Mouse (Mus musculus) limb, embryonic 12.5 days (tissue): ENCODE results near the gene Dgkz. TPM values are rescaled to one million over a fixed set of nuclear protein-coding genes. Genes with fewer than 3 reads are reported as not detected.

Experiments used
- ATAC-seq: fragments of 200-750 bp; cut with Nextera tagmentation; 2 replicates; pipeline ENCODE4 v1.8.0; 2017; ENCODE audit warnings: low read depth, moderate TSS enrichment; ENCODE audit not compliant: insufficient number of reproducible peaks, insufficient read depth, low FRiP score, low TSS enrichment
- H3K27ac ChIP-seq: fragments of 300-500 bp; sonication (generic); 2 replicates; pipeline ENCODE4 v1.5.1; 2016; ENCODE audit warnings: mild to moderate bottlenecking, moderate library complexity
- H3K27me3 ChIP-seq: fragments of 300-500 bp; sonication (generic); 2 replicates; pipeline ENCODE4 v1.6.1; 2016; ENCODE audit warnings: mild to moderate bottlenecking, moderate library complexity
- H3K36me3 ChIP-seq: fragments of 300-500 bp; sonication (generic); 2 replicates; pipeline ENCODE4 v1.6.1; 2016; ENCODE audit warnings: mild to moderate bottlenecking, moderate library complexity
- H3K4me1 ChIP-seq: fragments of 300-500 bp; sonication (generic); replicated peaks from 2 replicates; pipeline ENCODE4 v1.6.1; 2016
- H3K4me2 ChIP-seq: fragments of 300-500 bp; sonication (generic); 2 replicates; pipeline ENCODE4 v1.6.1; 2016; ENCODE audit warnings: mild to moderate bottlenecking, moderate library complexity
- H3K4me3 ChIP-seq: fragments of 300-500 bp; sonication (generic); replicated peaks from 2 replicates; pipeline ENCODE4 v1.5.1; 2016; ENCODE audit warnings: mild to moderate bottlenecking
- H3K9ac ChIP-seq: fragments of 300-500 bp; sonication (generic); replicated peaks from 2 replicates; pipeline ENCODE4 v1.6.1; 2016; ENCODE audit warnings: mild to moderate bottlenecking, moderate library complexity
- H3K9me3 ChIP-seq: fragments of 300-500 bp; sonication (generic); 2 replicates; pipeline ENCODE4 v1.6.1; 2016; ENCODE audit warnings: mild to moderate bottlenecking, moderate library complexity
- WGBS: fragments of 180-500 bp; shearing (Covaris S2); methylation state at CpG from one replicate; pipeline ENCODE4 v1.1.7; 2016; 5-methylcytosine and 5-hydroxymethylcytosine counted together
- polyA plus RNA-seq: library from polyadenylated mRNA; unstranded; fragments of >200 nt; fragmentation: Nextera tagmentation; extraction: Ambion mirVana; gene quantifications from 2 replicates; pipeline ENCODE4 v1.2.1, GENCODE M21; 2016

The Dgkz gene
- polyA plus RNA-seq, 1 experiment from 2014 or later, result 33.7 TPM

GRCm38 (mm10) chr2:91912616-91913015 is 63.0 kb downstream of the Dgkz start:
- Histone ChIP-seq H3K4me2 (no peak overlapping the region), H3K4me1 (no peaks in the 10 kb centered on the region), H3K9me3 (no peaks in the 10 kb centered on the region), H3K4me3 (no peak overlapping the region), H3K36me3 (peaks cover 96% of the 10 kb centered on the region), H3K9ac (no peak overlapping the region), H3K27me3 (no peaks in the 10 kb centered on the region), H3K27ac (no peak overlapping the region)
- no peak for ATAC-seq
- WGBS, result 69% methylated on average over 3 of the region's 3 CpGs

- no peaks in the 10 kb centered on the region for H3K4me1 ChIP-seq
- H3K36me3 ChIP-seq, result peaks cover 69% of the 10 kb centered on the region
- H3K4me3 ChIP-seq, result no peak overlapping the region
- H3K4me2 ChIP-seq, result no peak overlapping the region
- no peak for ATAC-seq
- no peaks in the 10 kb centered on the region for H3K27me3 ChIP-seq
- no peak overlapping the region for H3K27ac ChIP-seq
- WGBS, result 95% methylated on average over 2 of the region's 2 CpGs
- H3K9me3 ChIP-seq, result no peaks in the 10 kb centered on the region
- H3K9ac ChIP-seq, result no peak overlapping the region
These were observed 69.5 kb downstream of the Dgkz start for GRCm38 (mm10) chr2:91906141-91906540.

- Histone ChIP-seq H3K9ac (no peak overlapping the region), H3K4me3 (no peak overlapping the region), H3K4me2 (no peak overlapping the region), H3K27ac (no peak overlapping the region), H3K36me3 (peaks cover 64% of the 10 kb centered on the region), H3K9me3 (no peaks in the 10 kb centered on the region), H3K27me3 (no peaks in the 10 kb centered on the region), H3K4me1 (no peaks in the 10 kb centered on the region)
- 78% methylated on average over 5 of the region's 5 CpGs for WGBS
- ATAC-seq, result no peak
These were observed 70.9 kb downstream of the Dgkz start for GRCm38 (mm10) chr2:91904618-91905307.

GRCm38 (mm10) chr2:91903171-91903925 is 72.3 kb downstream of the Dgkz start:
- no peak overlapping the region for H3K4me3 ChIP-seq
- peaks cover 54% of the 10 kb centered on the region for H3K36me3 ChIP-seq
- ATAC-seq, result no peak
- 87% methylated on average over 3 of the region's 3 CpGs for WGBS
- H3K4me1 ChIP-seq, result no peaks in the 10 kb centered on the region
- no peaks in the 10 kb centered on the region for H3K9me3 ChIP-seq
- H3K9ac ChIP-seq, result no peak overlapping the region
- no peak overlapping the region for H3K27ac ChIP-seq
- H3K27me3 ChIP-seq, result no peaks in the 10 kb centered on the region
- no peak overlapping the region for H3K4me2 ChIP-seq

- no peak overlapping the region for H3K9ac ChIP-seq
- no peak overlapping the region for H3K4me2 ChIP-seq
- H3K27me3 ChIP-seq, result no peaks in the 10 kb centered on the region
- no peak overlapping the region for H3K27ac ChIP-seq
- no peaks in the 10 kb centered on the region for H3K4me1 ChIP-seq
- ATAC-seq, result no peak
- H3K9me3 ChIP-seq, result no peaks in the 10 kb centered on the region
- H3K36me3 ChIP-seq, result peaks cover 51% of the 10 kb centered on the region
- H3K4me3 ChIP-seq, result no peak overlapping the region
- 74% methylated on average over 5 of the region's 5 CpGs for WGBS
These were observed 73.3 kb downstream of the Dgkz start for GRCm38 (mm10) chr2:91902336-91902735.

GRCm38 (mm10) chr2:91900431-91900830 is 75.2 kb downstream of the Dgkz start:
- no peak for ATAC-seq
- H3K4me1 ChIP-seq, result no peaks in the 10 kb centered on the region
- WGBS, result 92% methylated on average over 8 of the region's 8 CpGs
- H3K9ac ChIP-seq, result no peak overlapping the region
- no peak overlapping the region for H3K27ac ChIP-seq
- H3K4me3 ChIP-seq, result no peak overlapping the region
- H3K36me3 ChIP-seq, result peaks cover 40% of the 10 kb centered on the region
- no peak overlapping the region for H3K4me2 ChIP-seq
- no peaks in the 10 kb centered on the region for H3K27me3 ChIP-seq
- H3K9me3 ChIP-seq, result no peaks in the 10 kb centered on the region

- Histone ChIP-seq H3K4me3 (no peak overlapping the region), H3K4me1 (no peaks in the 10 kb centered on the region), H3K9me3 (no peaks in the 10 kb centered on the region), H3K27ac (no peak overlapping the region), H3K27me3 (no peaks in the 10 kb centered on the region), H3K4me2 (no peak overlapping the region), H3K36me3 (peaks cover 37% of the 10 kb centered on the region; the same call in 1 of the 2 replicates), H3K9ac (no peak overlapping the region)
- 97% methylated on average over 3 of the region's 3 CpGs for WGBS
- ATAC-seq, result no peak
These were observed 76.5 kb downstream of the Dgkz start for GRCm38 (mm10) chr2:91899141-91899540.

GRCm38 (mm10) chr2:91897968-91898367 is 77.7 kb downstream of the Dgkz start:
- no peak overlapping the region for H3K4me3 ChIP-seq
- no peaks in the 10 kb centered on the region for H3K9me3 ChIP-seq
- H3K4me2 ChIP-seq, result no peak overlapping the region
- ATAC-seq, result no peak
- H3K9ac ChIP-seq, result no peak overlapping the region
- H3K36me3 ChIP-seq, result peaks cover 35% of the 10 kb centered on the region; the same call in 1 of the 2 replicates
- H3K27me3 ChIP-seq, result no peaks in the 10 kb centered on the region
- H3K4me1 ChIP-seq, result no peaks in the 10 kb centered on the region
- H3K27ac ChIP-seq, result no peak overlapping the region

- no peak for ATAC-seq
- Histone ChIP-seq H3K4me1 (no peaks in the 10 kb centered on the region), H3K4me3 (no peak overlapping the region), H3K9me3 (no peaks in the 10 kb centered on the region), H3K27ac (no peak overlapping the region), H3K9ac (no peak overlapping the region), H3K4me2 (no peak overlapping the region), H3K36me3 (peaks cover 22% of the 10 kb centered on the region; the same call in 1 of the 2 replicates), H3K27me3 (no peaks in the 10 kb centered on the region)
- 95% methylated on average over 3 of the region's 3 CpGs for WGBS
These were observed 80.3 kb downstream of the Dgkz start for GRCm38 (mm10) chr2:91895401-91895800.

- ATAC-seq, result no peak
- Histone ChIP-seq H3K4me2 (no peak overlapping the region), H3K9me3 (no peaks in the 10 kb centered on the region), H3K27ac (no peak overlapping the region), H3K36me3 (peaks cover 25% of the 10 kb centered on the region; the same call in 1 of the 2 replicates), H3K4me1 (no peaks in the 10 kb centered on the region), H3K9ac (no peak overlapping the region), H3K4me3 (no peak overlapping the region), H3K27me3 (no peaks in the 10 kb centered on the region)
- WGBS, result 89% methylated on average over 3 of the region's 3 CpGs
These were observed 80.9 kb downstream of the Dgkz start for GRCm38 (mm10) chr2:91894716-91895115.

GRCm38 (mm10) chr2:91884616-91885015 is 91.0 kb downstream of the Dgkz start:
- Histone ChIP-seq H3K4me3 (no peak overlapping the region), H3K9ac (no peak overlapping the region), H3K4me2 (no peak overlapping the region), H3K4me1 (no peaks in the 10 kb centered on the region), H3K36me3 (peaks cover 38% of the 10 kb centered on the region), H3K27ac (no peak overlapping the region), H3K27me3 (no peaks in the 10 kb centered on the region), H3K9me3 (no peaks in the 10 kb centered on the region)
- 85% methylated on average over 4 of the region's 4 CpGs for WGBS
- no peak for ATAC-seq
